Mouse (Mus musculus) cerebellum, adult (tissue): ENCODE measurements at regions not wholly inside any gene's neighbourhood (a gene's known extent, or its start where the extent isn't known, plus 50 kb on each side); places are given as distances from the start of the nearest gene placed in this dataset.
A peak's percentile ranks its signal among the peaks of the same experiment; 100 is the strongest.

ENCODE experiments used
- ATAC-seq: cut with Nextera tagmentation; 2 replicates; pipeline ENCODE4 v1.9.2; 2017; ENCODE audit warnings: mild to moderate bottlenecking, moderate library complexity, mixed read lengths; ENCODE audit not compliant: insufficient number of reproducible peaks, low FRiP score, low TSS enrichment

DNA sequence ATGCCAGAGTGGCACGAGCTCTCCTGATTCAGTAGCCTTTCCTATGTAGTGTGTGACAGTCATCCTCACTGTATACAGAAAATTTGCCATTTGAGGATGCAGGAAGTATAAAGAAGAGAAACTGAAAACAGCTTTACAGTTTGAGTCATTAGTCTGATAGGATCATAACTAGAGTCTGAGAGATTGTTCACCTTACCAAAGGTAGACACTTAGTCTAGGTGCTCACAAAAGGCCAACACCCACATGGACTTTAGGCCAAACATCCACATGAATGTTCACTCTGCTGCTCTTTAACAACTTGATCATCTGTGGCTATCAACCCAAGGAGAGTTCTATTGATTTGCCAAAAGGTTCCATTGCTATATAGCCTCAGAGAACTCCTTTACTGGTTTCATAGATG lies 547.2 kb downstream of the Tns1 start:
- no peak for ATAC-seq

GRCm38 (mm10) chr1:73575694-73576093 lies 548.6 kb downstream of the Tns1 start:
- ATAC-seq: no peak

DNA sequence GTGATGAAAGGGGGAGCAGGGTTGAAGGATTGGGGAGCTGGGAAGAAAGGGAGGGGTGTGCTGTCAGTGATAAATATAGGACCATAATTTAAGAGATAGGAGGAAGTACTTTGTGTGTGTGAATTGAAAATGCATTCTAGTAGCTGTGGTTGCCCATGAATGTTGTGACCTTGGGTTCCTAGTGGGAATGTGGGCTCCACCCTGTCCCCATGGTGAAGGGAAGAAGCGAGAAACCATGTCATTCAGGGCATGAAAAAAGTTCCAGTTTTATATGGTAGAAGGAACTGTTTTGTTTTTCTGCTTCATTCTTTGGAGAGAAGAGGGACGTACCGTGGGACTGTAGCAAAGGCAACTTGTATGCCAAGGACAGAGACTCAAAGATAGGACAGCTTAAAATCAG lies 553.3 kb downstream of the Tns1 start:
- ATAC-seq: no peak

- ATAC-seq: no peak
Measured at GRCm38 (mm10) chr1:73566770-73567169, 551.1 kb upstream of the Tnp1 start.

GRCm38 (mm10) chr1:73560594-73560993 lies 544.9 kb upstream of the Tnp1 start:
- ATAC-seq: no peak

DNA sequence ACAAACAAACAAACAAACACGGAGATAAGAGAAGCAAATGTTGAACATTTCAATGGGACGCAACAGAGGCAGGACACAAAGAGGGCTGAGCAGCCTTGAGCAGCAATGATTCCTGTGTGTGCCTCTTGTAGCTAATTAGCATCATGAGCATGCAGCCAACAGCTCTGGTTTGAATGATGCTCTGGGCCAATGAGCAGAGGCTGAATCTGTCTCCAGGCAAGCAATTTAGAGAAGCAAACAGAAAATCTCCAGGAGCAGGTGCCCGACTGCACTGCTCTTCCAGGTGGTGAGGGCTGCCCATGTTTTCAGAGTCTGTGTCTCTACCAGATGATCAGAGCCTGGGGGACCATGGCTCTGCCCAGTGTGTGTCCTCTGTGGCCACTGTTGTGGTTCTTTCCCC lies 532.2 kb upstream of the Tnp1 start:
- ATAC-seq: peak; percentile 36; the same call in 1 of the 2 replicates

DNA sequence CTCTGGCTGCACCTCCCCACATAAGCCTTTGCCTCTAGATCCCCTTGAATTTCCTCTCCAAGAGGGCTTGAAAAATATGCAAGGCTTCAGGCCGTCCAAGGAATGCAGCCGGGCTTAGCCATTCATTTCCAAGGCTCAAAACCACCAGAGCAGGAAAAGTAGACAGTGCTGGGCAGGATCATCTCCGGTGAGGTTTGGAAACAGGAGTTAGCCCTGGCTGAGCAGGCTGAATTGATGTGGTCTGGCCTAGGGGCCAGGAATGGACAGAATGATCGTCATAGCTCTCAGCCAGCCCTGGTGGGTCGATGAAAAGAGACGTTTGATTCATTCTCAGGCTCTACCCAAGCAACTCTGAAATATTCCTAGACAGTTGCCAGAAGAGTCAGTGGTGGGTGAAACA lies 529.7 kb upstream of the Tnp1 start:
- no peak for ATAC-seq

DNA sequence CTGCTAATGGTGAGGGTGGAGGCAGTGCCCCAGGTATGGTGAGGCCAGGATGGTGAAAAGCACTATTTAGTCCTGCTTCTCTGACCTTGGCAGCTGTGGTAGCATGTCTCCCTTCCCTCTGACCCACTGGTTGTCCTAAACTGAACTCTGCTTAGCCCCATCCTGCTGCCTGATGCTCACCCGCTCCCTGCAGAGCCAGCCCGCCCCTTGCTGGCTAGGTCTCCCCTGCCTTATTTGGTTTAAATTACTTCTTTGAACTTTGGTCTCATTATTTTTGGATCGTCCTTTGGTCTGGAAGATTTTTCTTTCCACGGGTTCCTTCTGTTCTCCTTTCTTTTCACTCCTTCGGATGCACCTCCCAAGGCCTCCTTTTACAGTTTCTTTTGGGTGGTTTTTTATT lies 525.7 kb upstream of the Tnp1 start:
- ATAC-seq: no peak

- no peak for ATAC-seq
Measured at GRCm38 (mm10) chr1:73538420-73538871, 522.7 kb upstream of the Tnp1 start.

GRCm38 (mm10) chr1:73535726-73536265 lies 520.1 kb upstream of the Tnp1 start:
- no peak for ATAC-seq

DNA sequence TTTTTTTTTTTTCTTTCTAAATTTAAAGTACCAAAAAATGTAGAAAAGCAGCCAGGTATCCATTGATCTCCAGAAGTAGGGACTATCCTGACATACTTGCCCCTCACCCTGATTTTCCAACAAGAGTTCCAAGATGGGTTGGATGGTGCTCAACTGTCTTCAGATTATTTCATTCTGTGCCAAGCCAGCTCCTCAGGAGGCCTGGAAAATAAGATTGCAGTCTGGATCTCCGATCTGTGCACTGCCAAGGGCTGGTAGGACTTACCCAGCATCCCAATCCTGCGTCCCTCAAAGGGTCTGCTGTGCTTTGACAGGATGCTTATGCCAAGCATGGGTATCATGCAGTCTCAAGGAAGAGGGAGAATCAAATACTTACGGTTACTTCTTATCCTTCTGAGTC lies 517.8 kb upstream of the Tnp1 start:
- no peak for ATAC-seq

- ATAC-seq: peak; percentile 29; the same call in 1 of the 2 replicates
Measured at GRCm38 (mm10) chr1:73532316-73532715, 516.6 kb upstream of the Tnp1 start.

DNA sequence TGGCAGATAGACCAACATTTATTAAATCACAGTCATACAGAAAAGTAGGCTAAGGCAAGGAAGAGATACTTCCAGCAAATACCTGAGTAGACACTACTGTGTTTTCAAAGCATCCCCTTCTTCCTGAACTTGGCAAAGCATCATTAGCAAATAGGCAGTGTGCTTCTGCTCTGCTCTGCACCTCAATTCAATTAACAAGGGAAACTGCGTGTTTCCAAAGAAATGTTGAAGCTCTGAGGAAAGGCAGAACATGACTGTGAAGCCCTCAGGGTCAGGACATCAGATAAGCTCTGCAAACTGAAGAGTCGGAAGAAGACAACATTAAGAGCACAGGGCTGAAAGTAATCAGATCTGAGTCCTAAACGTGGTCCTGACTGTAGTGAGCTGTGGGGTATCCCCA lies 516.1 kb upstream of the Tnp1 start:
- ATAC-seq: no peak

DNA sequence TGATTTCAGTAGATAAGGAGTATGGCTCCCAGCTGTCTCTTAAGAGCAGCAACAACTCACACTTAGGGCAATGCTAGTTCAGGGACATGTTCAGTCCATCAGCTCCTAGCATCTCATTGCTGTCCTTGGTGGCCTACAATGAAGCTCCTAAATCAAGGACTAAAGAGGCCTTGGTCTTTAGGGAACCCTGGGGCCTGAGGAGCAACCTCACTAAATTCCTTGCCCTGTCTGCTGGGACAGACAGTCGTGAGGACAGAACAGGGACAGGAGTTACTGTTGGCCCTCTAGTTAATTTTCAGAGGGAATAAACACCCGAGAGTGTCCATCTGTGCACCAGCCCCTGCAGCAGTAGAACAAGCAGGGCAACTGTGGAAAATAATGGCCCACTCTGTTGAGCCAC lies 514.6 kb upstream of the Tnp1 start:
- no peak for ATAC-seq

- ATAC-seq: peak; percentile 82
Measured at GRCm38 (mm10) chr1:73528623-73529022, 512.9 kb upstream of the Tnp1 start.

GRCm38 (mm10) chr1:73516441-73516840 lies 500.7 kb upstream of the Tnp1 start:
- ATAC-seq: no peak

DNA sequence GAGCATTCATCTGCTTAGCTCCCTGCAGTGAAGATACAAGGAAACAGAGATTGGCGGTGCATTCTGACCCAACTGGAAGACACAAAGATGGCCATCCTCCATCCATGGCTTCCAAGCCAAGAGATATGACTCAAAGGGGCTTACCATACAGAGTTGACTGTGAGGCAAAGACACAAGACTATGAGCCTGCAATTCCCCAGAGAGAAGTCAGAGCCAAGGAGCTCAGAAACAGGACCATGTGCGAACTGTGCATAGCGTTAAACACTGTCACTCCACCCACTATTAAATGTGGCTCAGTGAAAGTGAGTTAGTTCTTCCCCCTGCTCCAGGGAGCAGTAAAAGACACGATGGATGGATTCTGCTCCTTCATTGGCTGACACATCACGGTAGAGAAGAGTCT lies 500.1 kb upstream of the Tnp1 start:
- no peak for ATAC-seq

DNA sequence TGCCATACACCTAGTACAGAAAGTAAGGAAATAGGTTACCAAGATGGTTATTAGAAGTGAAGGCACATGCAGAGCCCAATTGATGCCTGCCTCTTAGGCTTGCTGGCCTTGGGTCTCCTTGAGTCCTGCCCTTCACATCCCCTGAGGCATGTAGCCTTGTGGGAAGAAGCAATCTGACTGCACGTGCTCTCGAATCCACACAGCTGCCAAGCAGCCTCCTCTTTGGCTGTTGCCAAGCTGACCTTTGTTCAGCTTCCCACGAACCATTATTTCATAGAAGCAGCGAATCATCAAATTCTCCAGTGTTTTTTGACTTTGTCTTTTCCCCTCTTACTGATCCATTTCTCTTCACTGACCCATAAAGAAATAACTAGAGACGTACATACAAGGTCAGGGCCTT lies 498.1 kb upstream of the Tnp1 start:
- no peak for ATAC-seq

DNA sequence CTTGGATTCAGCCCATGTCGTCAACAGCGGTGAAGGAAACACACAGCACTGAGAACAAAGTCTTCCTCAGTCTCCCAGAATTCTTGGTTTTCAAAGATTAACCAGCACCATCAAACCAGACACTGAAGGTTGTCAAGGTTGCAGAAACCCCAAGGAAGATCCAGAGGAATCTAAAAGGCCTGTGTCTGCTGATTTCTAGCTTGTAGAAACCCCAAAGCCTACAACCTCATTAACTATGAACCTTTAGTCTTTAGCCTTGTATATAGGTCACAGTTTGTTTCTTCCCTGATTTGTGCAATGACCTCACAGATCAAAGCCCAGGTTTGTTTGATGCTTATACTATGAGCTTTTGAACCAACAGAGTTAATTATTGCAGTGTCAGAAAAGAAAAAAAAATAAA lies 497.1 kb upstream of the Tnp1 start:
- ATAC-seq: no peak

DNA sequence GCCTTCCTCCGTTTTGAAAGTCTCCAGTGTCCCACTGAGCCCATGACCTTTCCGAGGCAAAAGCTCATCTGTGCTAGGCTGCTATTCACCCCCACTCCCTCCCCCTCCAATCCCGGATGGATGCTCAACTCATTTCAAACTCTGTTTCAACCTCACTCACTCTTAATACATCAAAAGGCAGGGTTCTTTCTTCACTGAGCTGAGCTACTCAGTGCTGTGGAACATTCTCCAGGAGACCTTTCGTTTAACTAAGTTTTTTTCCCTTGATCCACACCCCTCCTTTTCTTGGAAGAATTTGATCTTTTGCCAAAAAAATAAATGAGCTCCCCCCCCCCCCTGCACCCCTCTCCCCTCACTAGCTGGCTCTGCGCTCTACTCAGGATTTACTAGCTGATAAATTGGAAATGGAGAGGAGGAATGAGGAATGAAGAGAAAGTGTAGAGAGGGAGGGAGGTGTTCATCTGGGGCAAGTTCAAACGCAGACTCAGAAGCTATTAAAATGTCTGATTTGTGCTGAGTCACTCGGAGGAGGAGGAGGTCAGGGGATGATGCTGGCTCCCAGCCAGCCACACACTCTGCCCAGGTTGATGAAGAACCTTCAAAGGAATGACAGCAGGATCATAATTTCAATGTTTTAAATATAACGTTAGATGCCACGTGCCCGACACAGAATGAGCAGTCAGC lies 491.5 kb upstream of the Tnp1 start:
- no peak for ATAC-seq

GRCm38 (mm10) chr1:73503611-73504010 lies 487.9 kb upstream of the Tnp1 start:
- no peak for ATAC-seq

DNA sequence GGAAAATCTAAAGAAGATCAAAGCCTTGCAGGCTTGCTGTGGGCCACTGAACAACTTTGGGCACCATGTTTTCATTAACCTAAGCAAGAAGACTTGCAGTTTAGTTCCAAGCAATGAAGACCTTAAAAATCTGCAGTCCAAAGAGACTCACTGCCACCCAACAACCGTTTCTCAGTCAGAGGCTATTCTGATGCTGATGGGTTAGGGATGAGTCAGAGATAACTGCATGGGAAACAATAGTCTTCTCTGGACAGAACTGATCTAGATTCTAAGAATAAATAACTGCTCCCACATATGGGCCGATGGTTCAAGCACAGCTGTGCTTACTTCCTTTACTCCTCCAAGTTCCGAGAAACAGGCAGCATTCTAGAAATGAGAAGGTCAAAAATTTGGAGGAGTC lies 485.0 kb upstream of the Tnp1 start:
- ATAC-seq: no peak
